ENCODE assay signal across 11 mouse cellular contexts in genomic region chr19:53050100-53050499, GRCm38 (mm10). TPM values are rescaled to one million over a fixed set of nuclear protein-coding genes. Genes with fewer than 3 reads are reported as not detected.
A peak's percentile ranks its signal among the peaks of the same experiment; 100 is the strongest.
DNase-seq lines count a peak whose midpoint lies in the region; ATAC-seq and TF ChIP-seq lines count a peak whose summit lies in the region.
"Had no signal": no experiment of that assay in that cellular context is flagged by ENCODE, and none has a peak within 500 bp of the region (broad histone marks: within the 10 kb centered on the region; RNA-seq: fewer than 3 reads in every experiment).

No protein-coding gene starts in this region.

- H3K4me2 ChIP-seq in midbrain, embryonic 11.5 days, result no peak overlapping the region
- no peak overlapping the region for H3K4me2 ChIP-seq in midbrain, embryonic 16.5 days (ENCODE audit: low read length)
- H3K4me2 ChIP-seq: hindbrain, embryonic 14.5 days had no signal

- DNase-seq in heart, adult 2 months, result no peak
- no peak for DNase-seq in heart, adult 18-20 months
- peak; percentile 87 for DNase-seq in midbrain, embryonic 11.5 days (ENCODE audit: low spot score, missing footprints)
- DNase-seq in NIH3T3 (ENCODE audit: low read depth), result peak; percentile 55
- DNase-seq in retina, postnatal 1 day, result peak; percentile 21
- no peak for DNase-seq in layer of hippocampus, postnatal 14 days (ENCODE audit: low spot score in 2 of 2)
- no peak for DNase-seq in kidney, adult 11 months
- DNase-seq: cerebellum, adult 9-10 months had no signal

- no peak overlapping the region for H3K27ac ChIP-seq in heart, adult 2 months
- H3K27ac ChIP-seq in midbrain, embryonic 11.5 days (ENCODE audit: low read depth, low read length), result no peak overlapping the region
- no peak overlapping the region for H3K27ac ChIP-seq in midbrain, embryonic 16.5 days (ENCODE audit: low read length)
- H3K27ac ChIP-seq: hindbrain, embryonic 14.5 days had no signal

- H3K4me1 ChIP-seq in heart, adult 2 months (ENCODE audit: control insufficient read depth, insufficient read depth, low read length), result no peaks in the 10 kb centered on the region
- H3K4me1 ChIP-seq in midbrain, embryonic 11.5 days (ENCODE audit: control insufficient read depth, insufficient read depth, low read length), result peaks cover 9% of the 10 kb centered on the region
- no peaks in the 10 kb centered on the region for H3K4me1 ChIP-seq in midbrain, embryonic 16.5 days (ENCODE audit: control insufficient read depth, insufficient read depth, low read length)

- no peak for ATAC-seq in midbrain, embryonic 11.5 days (ENCODE audit: low FRiP score)
- no peak for ATAC-seq in midbrain, embryonic 16.5 days
- ATAC-seq: forebrain, embryonic 16.5 days had no signal

- no peak overlapping the region for H3K4me3 ChIP-seq in heart, adult 2 months
- no peak overlapping the region for H3K4me3 ChIP-seq in midbrain, embryonic 11.5 days (ENCODE audit: low read depth, low read length)
- H3K4me3 ChIP-seq in midbrain, embryonic 16.5 days (ENCODE audit: low read depth, low read length), result no peak overlapping the region

- 82% methylated on average over 3 of the region's 3 CpGs for WGBS in heart, adult 2 months
- 83% methylated on average over 3 of the region's 3 CpGs for WGBS in midbrain, embryonic 11.5 days
- WGBS in midbrain, embryonic 16.5 days, result 81% methylated on average over 3 of the region's 3 CpGs

- no peaks in the 10 kb centered on the region; the same call in 1 of the 2 replicates for H3K9me3 ChIP-seq in midbrain, embryonic 11.5 days (ENCODE audit: control insufficient read depth, low read length)
- no peaks in the 10 kb centered on the region for H3K9me3 ChIP-seq in midbrain, embryonic 16.5 days (replicated peaks; ENCODE audit: control insufficient read depth, low read length, poor library complexity, severe bottlenecking)

- H3K36me3 ChIP-seq in heart, adult 2 months (ENCODE audit: control insufficient read depth, insufficient read depth, low read length), result no peaks in the 10 kb centered on the region
- no peaks in the 10 kb centered on the region for H3K36me3 ChIP-seq in midbrain, embryonic 11.5 days (ENCODE audit: control insufficient read depth, insufficient read depth, low read length)
- no peaks in the 10 kb centered on the region for H3K36me3 ChIP-seq in midbrain, embryonic 16.5 days (ENCODE audit: control insufficient read depth, insufficient read depth, low read length)

- intact Hi-C loops in heart, adult 2 months (cut with DNase I), result no loop called here

- H3K9ac ChIP-seq in heart, adult 2 months (ENCODE audit: low read depth, low read length), result no peak overlapping the region
- no peak overlapping the region for H3K9ac ChIP-seq in midbrain, embryonic 11.5 days (ENCODE audit: low read length)
- H3K9ac ChIP-seq in midbrain, embryonic 16.5 days (ENCODE audit: low read depth, low read length), result no peak overlapping the region
- H3K9ac ChIP-seq: hindbrain, embryonic 14.5 days had no signal

- TF ChIP-seq CTCF in heart, adult 2 months (IDR thresholded peaks at IDR 0.05), result peak; percentile 59

- H3K79me2 ChIP-seq in heart, adult 2 months (replicated peaks; ENCODE audit: control insufficient read depth, insufficient read depth, low read length), result no peaks in the 10 kb centered on the region

- TF ChIP-seq EP300 in heart, adult 2 months (IDR thresholded peaks at IDR 0.05; ENCODE audit: insufficient read depth, low read depth, low read length), result no peak

- H3K27me3 ChIP-seq in heart, adult 2 months (ENCODE audit: control insufficient read depth, insufficient read depth, low read length), result no peaks in the 10 kb centered on the region
- no peaks in the 10 kb centered on the region for H3K27me3 ChIP-seq in midbrain, embryonic 11.5 days (ENCODE audit: control insufficient read depth, insufficient read depth, low read length)
- no peaks in the 10 kb centered on the region for H3K27me3 ChIP-seq in midbrain, embryonic 16.5 days (ENCODE audit: control insufficient read depth, insufficient read depth, low read depth, low read length)

- TF ChIP-seq POLR2A in heart, adult 2 months (IDR thresholded peaks at IDR 0.05; ENCODE audit: insufficient read depth, low read depth, low read length), result no peak

RNA-seq across cellular contexts. Expression of gene Xpnpep1, which starts 10.1 kb away (rescaled TPM):
- total RNA-seq in heart, adult 2 months (2021), result 10 to 100 TPM; 59.8 to 70.1 TPM
- polyA plus RNA-seq in heart, adult 2 months (2012; rRNA removed), result 49.8 and 71.9 TPM in 2 replicates
- total RNA-seq in heart, adult 18-20 months (2021), result 10 to 100 TPM; 65.2 to 73.3 TPM
- polyA plus RNA-seq in midbrain, embryonic 11.5 days (2014; fragmentation: Nextera tagmentation; extraction: Ambion mirVana), result 148 and 150 TPM in 2 replicates
- polyA plus RNA-seq in midbrain, embryonic 16.5 days (2015; fragmentation: Nextera tagmentation; extraction: Ambion mirVana), result 114 and 132 TPM in 2 replicates
- 100 to 1,000 TPM; 112 to 123 TPM for total RNA-seq in layer of hippocampus, postnatal 14 days (2021)

Comparison
In these comparisons a context has a peak if more than half of its experiments do, and no peak if none do; other contexts are left out.
1. DNase-seq: peak in midbrain, embryonic 11.5 days (single experiment), NIH3T3 (single experiment) and retina, postnatal 1 day (single experiment); none in heart, adult 2 months (0 of 2), heart, adult 18-20 months (0 of 2), layer of hippocampus, postnatal 14 days (0 of 2) and kidney, adult 11 months (single experiment).